Mouse (Mus musculus): ENCODE data around the gene Cend1. TPM values are rescaled to one million over a fixed set of nuclear protein-coding genes. Genes with fewer than 3 reads are reported as not detected.
"Not testable (repeated sequence)": the region's sequence is repeated elsewhere in the genome, so short reads cannot be mapped to it uniquely, and the experiment has no call there.

Gene Cend1
- polyA plus RNA-seq, 1 experiment from 2014 or later: 0.27 TPM

DNA sequence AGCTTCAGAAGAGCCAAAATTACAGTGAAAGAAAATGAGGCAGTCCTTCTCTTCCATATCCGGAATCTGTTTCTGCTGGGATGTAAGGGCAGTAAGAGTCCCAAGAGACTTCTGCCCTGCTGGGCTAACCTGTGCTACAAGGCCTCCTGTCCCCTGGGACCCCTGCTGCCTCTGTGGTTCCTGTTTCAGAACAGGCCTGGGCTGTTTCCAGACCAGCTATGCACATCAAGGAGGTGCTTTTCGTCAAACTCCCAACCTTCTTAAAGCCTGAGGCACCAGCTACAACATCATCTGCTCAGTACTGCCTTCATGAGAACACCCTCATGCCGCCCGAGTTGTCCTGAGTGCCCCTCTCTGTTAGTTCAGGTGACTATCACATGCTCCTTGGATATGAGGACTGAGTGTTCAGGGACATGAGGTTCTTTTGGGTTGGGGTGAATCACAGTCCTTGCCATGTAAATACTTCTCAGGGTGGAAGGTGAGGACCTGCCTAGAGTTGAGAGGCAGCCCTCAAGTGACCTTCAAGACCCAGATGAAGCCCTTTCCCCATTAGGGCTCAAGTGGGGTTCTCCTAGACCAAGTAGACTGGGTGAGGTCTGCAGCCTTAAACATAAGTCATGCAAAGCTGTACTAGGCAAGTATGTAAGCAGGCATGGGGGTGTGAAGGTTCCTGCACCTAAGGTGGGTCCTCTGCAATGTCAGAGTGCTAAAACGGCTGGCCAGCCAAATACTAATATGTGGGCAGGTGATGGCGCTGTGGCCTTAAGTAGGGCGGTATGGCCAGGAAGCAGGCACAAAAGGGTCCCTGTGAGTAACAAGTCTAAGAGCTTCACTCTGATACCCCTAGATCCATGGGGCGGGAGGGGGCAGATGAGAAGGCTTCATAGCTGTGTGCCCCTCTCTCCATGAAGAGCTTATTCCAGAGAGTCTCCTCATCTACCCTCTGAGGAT is 11.3 kb downstream of the Cend1 start:
- Histone ChIP-seq H3K9ac (ENCODE audit: low read depth, low read length) (no peak overlapping the region), H3K27me3 (replicated peaks; ENCODE audit: control insufficient read depth, insufficient read depth, low read length) (no peaks in the 10 kb centered on the region), H3K9me3 (ENCODE audit: control insufficient read depth, low read length) (no peaks in the 10 kb centered on the region), H3K4me2 (no peak overlapping the region), H3K4me1 (replicated peaks; ENCODE audit: control insufficient read depth, insufficient read depth, low read length) (peaks cover 10% of the 10 kb centered on the region), H3K27ac (ENCODE audit: low read depth, low read length) (no peak overlapping the region), H3K4me3 (ENCODE audit: low read depth, low read length) (no peak overlapping the region), H3K36me3 (ENCODE audit: control insufficient read depth, insufficient read depth, low read length) (no peaks in the 10 kb centered on the region)
- ATAC-seq (replicated peaks; ENCODE audit: low FRiP score) (no peak), DNase-seq (ENCODE audit: low spot score) (no peak)
- 66% methylated on average over 8 of the region's 8 CpGs for WGBS

DNA sequence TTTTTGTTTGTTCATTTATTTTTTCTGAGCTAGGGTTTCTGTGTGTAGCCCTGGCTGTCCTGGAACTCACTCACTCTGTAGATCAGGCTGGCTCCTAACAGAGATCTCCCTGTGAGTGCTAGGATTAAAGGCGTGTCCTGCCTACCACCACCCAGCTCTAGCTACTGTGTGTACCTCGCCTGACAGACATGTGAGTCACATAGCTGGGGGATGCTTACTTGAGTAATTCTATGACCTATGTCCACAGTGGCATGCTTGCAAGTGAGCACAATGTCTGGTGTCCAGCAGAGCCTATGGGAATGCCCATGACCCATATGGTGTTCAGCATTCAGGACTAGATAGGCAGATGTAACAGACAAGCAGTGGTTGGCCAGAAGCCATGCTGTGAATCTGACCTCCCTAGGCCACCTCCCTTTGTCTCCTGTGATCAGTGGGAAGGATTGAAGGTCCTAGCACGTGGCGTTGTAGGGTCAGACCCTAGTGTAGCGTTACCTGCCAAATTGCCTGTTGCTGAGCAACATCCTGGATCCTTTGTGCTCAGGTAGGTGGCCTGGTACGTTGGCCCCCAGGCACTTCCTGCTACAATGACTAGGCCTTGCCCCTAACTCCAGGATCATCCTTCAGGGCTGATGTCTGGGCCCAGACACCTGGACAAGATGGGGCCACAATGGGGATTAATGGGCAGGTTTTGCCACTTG is 13.0 kb downstream of the Cend1 start:
- Histone ChIP-seq H3K9ac (ENCODE audit: low read depth, low read length) (no peak overlapping the region), H3K4me2 (no peak overlapping the region), H3K4me3 (ENCODE audit: low read depth, low read length) (no peak overlapping the region), H3K4me1 (replicated peaks; ENCODE audit: control insufficient read depth, insufficient read depth, low read length) (peaks cover 14% of the 10 kb centered on the region), H3K27me3 (replicated peaks; ENCODE audit: control insufficient read depth, insufficient read depth, low read length) (no peaks in the 10 kb centered on the region), H3K27ac (ENCODE audit: low read depth, low read length) (no peak overlapping the region), H3K36me3 (ENCODE audit: control insufficient read depth, insufficient read depth, low read length) (no peaks in the 10 kb centered on the region), H3K9me3 (ENCODE audit: control insufficient read depth, low read length) (no peaks in the 10 kb centered on the region)
- ATAC-seq (replicated peaks; ENCODE audit: low FRiP score): no peak
- DNase-seq (ENCODE audit: low spot score): no peak
- 80% methylated on average over 6 of the region's 6 CpGs for WGBS

DNA sequence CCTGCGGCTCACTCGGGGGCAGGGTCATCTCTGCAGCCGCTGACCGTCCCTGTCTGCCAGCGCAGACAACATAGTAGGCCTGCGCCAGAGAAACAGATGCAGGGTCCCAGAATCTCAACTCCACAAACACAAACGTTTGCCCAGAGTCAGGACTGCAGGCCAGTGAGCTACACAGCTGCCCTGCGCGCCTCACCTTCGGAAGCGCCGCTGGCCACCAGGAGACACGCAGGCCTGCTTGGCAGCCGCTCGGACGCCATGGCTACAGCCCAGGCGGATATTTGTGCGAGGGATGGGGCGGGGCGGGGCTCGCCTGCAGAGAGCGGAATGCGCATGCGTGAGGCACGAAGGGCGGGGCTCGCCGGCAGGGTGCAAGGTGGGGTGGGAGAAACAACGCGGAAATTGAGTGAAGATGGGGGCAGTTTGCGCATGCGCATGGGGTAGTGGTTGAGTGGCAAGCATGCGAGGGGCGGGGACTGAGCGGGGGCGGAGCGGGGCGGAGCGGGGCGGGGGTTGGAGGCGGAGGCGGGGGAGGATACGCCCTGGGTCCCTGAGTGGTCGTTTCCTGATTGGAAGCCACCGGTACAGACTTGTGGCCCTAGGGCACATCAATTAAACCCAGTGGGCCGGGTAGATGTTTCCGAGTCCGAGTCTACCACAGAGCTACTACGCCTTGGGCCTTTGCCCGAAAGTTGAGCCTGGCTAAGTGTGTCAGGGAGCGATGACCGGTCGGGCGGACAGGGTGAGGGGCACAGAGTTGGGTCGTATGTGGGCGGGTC is 15.3 kb downstream of the Cend1 start, which contains the start of gene Gatd1:
Gene Gatd1, minus strand, starts transcription at position 328 of the 776 bp plus-strand sequence.
- H3K27ac ChIP-seq (ENCODE audit: low read depth, low read length): peak within 1 kb of the TSS; percentile 69; the same call in 1 of the 2 replicates
- H3K4me1 ChIP-seq (replicated peaks; ENCODE audit: control insufficient read depth, insufficient read depth, low read length): peaks cover 14% of the 10 kb centered on the region
- peak within 1 kb of the TSS; percentile 92 for H3K4me2 ChIP-seq
- no peaks in the 10 kb centered on the region for H3K9me3 ChIP-seq (ENCODE audit: control insufficient read depth, low read length)
- ATAC-seq (replicated peaks; ENCODE audit: low FRiP score): peak; percentile 91
- DNase-seq (ENCODE audit: low spot score): peak; percentile 100
- peak within 1 kb of the TSS; percentile 88 for H3K9ac ChIP-seq (ENCODE audit: low read depth, low read length)
- peaks cover 5% of the 10 kb centered on the region; the same call in 1 of the 2 replicates for H3K36me3 ChIP-seq (ENCODE audit: control insufficient read depth, insufficient read depth, low read length)
- H3K27me3 ChIP-seq (replicated peaks; ENCODE audit: control insufficient read depth, insufficient read depth, low read length): no peaks in the 10 kb centered on the region
- WGBS: under 1% methylated on average over 55 of the region's 56 CpGs
- peak within 1 kb of the TSS; percentile 82 for H3K4me3 ChIP-seq (ENCODE audit: low read depth, low read length)

DNA sequence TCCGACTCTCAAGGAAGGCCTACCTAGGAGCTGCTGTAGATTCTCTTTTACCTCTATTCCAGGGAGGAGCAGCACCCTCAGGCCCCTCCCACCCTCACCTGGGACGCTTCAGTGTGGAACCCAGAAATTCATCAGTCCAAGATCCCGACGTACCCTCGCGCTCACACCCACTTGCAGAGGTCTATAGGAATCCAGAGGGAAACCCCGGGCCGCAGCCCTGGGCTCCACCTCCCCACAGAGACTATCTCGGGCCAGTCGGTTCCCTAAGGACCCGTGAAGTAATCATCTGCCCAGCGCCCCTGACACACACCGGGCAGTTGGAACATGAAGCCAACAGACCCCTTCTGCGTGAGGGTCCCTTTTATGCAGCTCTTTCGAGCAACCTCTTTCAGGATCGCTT is 16.0 kb downstream of the Cend1 start:
- peak; percentile 27 for ATAC-seq (replicated peaks; ENCODE audit: low FRiP score)
- DNase-seq (ENCODE audit: low spot score): peak; percentile 40

DNA sequence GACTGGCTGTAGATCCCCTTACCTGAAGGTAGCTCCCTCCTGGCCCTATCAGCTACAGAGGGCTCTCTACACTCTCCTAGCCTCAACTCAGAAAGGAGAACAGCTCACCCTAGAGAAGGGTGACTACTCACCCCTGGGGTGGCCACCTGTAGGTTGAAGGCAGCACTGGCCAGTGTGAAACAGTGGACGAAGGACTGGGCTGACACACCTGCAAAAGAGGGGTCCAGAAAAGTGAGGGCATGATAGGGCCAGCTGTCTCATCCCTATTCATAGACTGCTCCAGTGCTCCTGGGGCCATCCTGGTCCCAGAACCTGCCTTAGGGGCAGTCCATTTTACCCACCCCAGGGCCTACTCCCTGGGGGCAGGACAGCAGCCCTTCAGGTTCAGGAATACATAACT is 17.6 kb downstream of the Cend1 start:
- WGBS: 88% methylated on average over 1 of the region's 1 CpGs
- DNase-seq (ENCODE audit: low spot score) (no peak), ATAC-seq (replicated peaks; ENCODE audit: low FRiP score) (no peak)
- Histone ChIP-seq H3K4me2 (no peak overlapping the region), H3K27ac (ENCODE audit: low read depth, low read length) (no peak overlapping the region), H3K36me3 (ENCODE audit: control insufficient read depth, insufficient read depth, low read length) (peaks cover 9% of the 10 kb centered on the region), H3K4me1 (replicated peaks; ENCODE audit: control insufficient read depth, insufficient read depth, low read length) (peaks cover 14% of the 10 kb centered on the region), H3K9me3 (ENCODE audit: control insufficient read depth, low read length) (no peaks in the 10 kb centered on the region), H3K4me3 (ENCODE audit: low read depth, low read length) (no peak overlapping the region), H3K27me3 (replicated peaks; ENCODE audit: control insufficient read depth, insufficient read depth, low read length) (no peaks in the 10 kb centered on the region), H3K9ac (ENCODE audit: low read depth, low read length) (no peak overlapping the region)

More for the DNA sequence above, 16.0 kb downstream of the Cend1 start:
- peak overlapping the region; percentile 69; the same call in 1 of the 2 replicates for H3K27ac ChIP-seq (ENCODE audit: low read depth, low read length)
- 4% methylated on average over 16 of the region's 16 CpGs for WGBS
- no peaks in the 10 kb centered on the region for H3K27me3 ChIP-seq (replicated peaks; ENCODE audit: control insufficient read depth, insufficient read depth, low read length)
- peaks cover 5% of the 10 kb centered on the region; the same call in 1 of the 2 replicates for H3K36me3 ChIP-seq (ENCODE audit: control insufficient read depth, insufficient read depth, low read length)
- H3K4me2 ChIP-seq: peak overlapping the region; percentile 92
- peaks cover 14% of the 10 kb centered on the region for H3K4me1 ChIP-seq (replicated peaks; ENCODE audit: control insufficient read depth, insufficient read depth, low read length)
- peak overlapping the region; percentile 82 for H3K4me3 ChIP-seq (ENCODE audit: low read depth, low read length)
- H3K9ac ChIP-seq (ENCODE audit: low read depth, low read length): peak overlapping the region; percentile 88
- H3K9me3 ChIP-seq (ENCODE audit: control insufficient read depth, low read length): no peaks in the 10 kb centered on the region

DNA sequence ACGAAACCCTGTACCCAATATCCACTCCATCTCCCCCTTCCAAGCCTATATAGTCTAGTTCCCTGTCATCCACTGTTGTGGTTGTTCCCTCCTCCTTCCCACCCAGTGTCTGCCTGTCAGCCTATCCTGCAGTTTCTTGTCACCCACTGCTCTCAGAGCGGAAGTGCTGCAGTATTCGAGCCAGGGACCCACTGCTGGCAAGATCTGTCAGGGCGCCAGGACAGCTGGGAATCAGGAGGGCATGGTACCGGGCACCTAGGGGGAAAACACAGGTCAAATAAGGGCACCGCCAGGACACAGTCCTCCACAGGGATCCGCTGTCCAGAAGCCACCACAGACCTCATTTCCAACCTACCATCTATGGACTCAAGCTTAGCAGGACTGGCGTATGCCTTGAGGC is 18.7 kb downstream of the Cend1 start:
- ATAC-seq (replicated peaks; ENCODE audit: low FRiP score): no peak
- 91% methylated on average over 8 of the region's 8 CpGs for WGBS
- Histone ChIP-seq H3K27me3 (replicated peaks; ENCODE audit: control insufficient read depth, insufficient read depth, low read length) (no peaks in the 10 kb centered on the region), H3K9ac (ENCODE audit: low read depth, low read length) (no peak overlapping the region), H3K4me2 (no peak overlapping the region), H3K9me3 (ENCODE audit: control insufficient read depth, low read length) (no peaks in the 10 kb centered on the region), H3K27ac (ENCODE audit: low read depth, low read length) (no peak overlapping the region), H3K4me3 (ENCODE audit: low read depth, low read length) (no peak overlapping the region), H3K4me1 (replicated peaks; ENCODE audit: control insufficient read depth, insufficient read depth, low read length) (peaks cover 14% of the 10 kb centered on the region), H3K36me3 (ENCODE audit: control insufficient read depth, insufficient read depth, low read length) (peaks cover 9% of the 10 kb centered on the region)
- no peak for DNase-seq (ENCODE audit: low spot score)

DNA sequence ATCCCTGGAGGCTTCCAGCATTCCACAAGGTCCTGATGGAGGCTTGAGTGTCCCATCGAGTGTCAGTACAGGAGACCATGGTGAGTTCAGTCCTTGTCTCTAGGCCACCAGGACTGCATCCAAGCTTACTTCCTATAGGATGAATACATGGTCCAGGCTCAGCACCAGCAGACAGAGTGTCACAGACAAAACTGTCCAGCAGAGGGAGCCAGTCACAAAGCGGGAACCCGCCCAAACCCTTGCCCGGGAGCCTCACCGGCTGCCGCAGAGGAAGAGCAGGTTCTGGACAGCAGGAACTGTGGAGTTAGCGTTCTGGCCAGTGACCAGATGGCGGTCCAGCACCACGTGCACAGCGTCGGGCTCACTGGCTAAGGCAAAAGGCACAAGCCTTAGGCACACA is 20.5 kb downstream of the Cend1 start:
- no peak overlapping the region for H3K4me2 ChIP-seq
- peaks cover 9% of the 10 kb centered on the region for H3K36me3 ChIP-seq (ENCODE audit: control insufficient read depth, insufficient read depth, low read length)
- no peaks in the 10 kb centered on the region for H3K9me3 ChIP-seq (ENCODE audit: control insufficient read depth, low read length)
- no peak overlapping the region for H3K4me3 ChIP-seq (ENCODE audit: low read depth, low read length)
- H3K4me1 ChIP-seq (replicated peaks; ENCODE audit: control insufficient read depth, insufficient read depth, low read length): peaks cover 8% of the 10 kb centered on the region
- 19% methylated on average over 11 of the region's 11 CpGs for WGBS
- DNase-seq (ENCODE audit: low spot score) (peak; percentile 74), ATAC-seq (replicated peaks; ENCODE audit: low FRiP score) (peak; percentile 69)
- H3K27ac ChIP-seq (ENCODE audit: low read depth, low read length): no peak overlapping the region
- H3K27me3 ChIP-seq (replicated peaks; ENCODE audit: control insufficient read depth, insufficient read depth, low read length): no peaks in the 10 kb centered on the region
- H3K9ac ChIP-seq (ENCODE audit: low read depth, low read length): no peak overlapping the region

DNA sequence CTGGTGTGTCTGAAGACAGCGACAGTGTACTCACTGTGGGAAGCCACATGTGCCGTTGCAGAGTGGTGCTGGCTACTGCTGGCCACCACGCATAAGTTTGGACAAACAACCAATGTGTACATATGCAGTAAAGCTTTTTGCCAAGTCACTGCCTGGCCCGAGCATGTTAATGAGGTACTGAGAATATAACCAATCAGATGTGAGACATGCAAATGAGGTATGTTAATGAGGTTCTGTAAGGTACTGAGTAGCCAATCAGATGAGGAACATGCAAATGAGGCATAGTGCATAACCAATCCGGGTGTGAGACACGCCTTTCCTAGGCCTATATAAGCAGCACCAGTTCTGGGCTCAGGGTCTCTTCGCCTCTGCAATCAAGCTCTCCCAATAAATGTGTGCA is 21.6 kb downstream of the Cend1 start:
- H3K4me1 ChIP-seq (replicated peaks; ENCODE audit: control insufficient read depth, insufficient read depth, low read length); ATAC-seq (replicated peaks; ENCODE audit: low FRiP score); H3K4me3 ChIP-seq (ENCODE audit: low read depth, low read length); H3K9ac ChIP-seq (ENCODE audit: low read depth, low read length); H3K27me3 ChIP-seq (replicated peaks; ENCODE audit: control insufficient read depth, insufficient read depth, low read length); H3K27ac ChIP-seq (ENCODE audit: low read depth, low read length); DNase-seq (ENCODE audit: low spot score); H3K9me3 ChIP-seq (ENCODE audit: control insufficient read depth, low read length); H3K4me2 ChIP-seq: not testable (repeated sequence)
- 94% methylated on average over 7 of the region's 7 CpGs for WGBS
- H3K36me3 ChIP-seq (ENCODE audit: control insufficient read depth, insufficient read depth, low read length): peaks cover 18% of the 10 kb centered on the region

Data from liver, embryonic 11.5 days (tissue).